Mouse (Mus musculus) left cerebral cortex, adult 18-20 months (tissue): ENCODE measurements around the gene Pde4dip. TPM values are rescaled to one million over a fixed set of nuclear protein-coding genes. Genes with fewer than 3 reads are reported as not detected.
A peak's percentile ranks its signal among the peaks of the same experiment; 100 is the strongest.

ENCODE experiments used
- DNase-seq, 2 experiments: peaks; one replicate each; pipeline ENCODE4 v3.0.0; 2021 to 2022; ENCODE audit warnings: low spot score in 2 of 2, mixed read lengths in 1 of 2
- total RNA-seq, 2 experiments: library from RNA; stranded (reverse); gene quantifications; 2 replicates each; pipeline ENCODE4 v1.2.3; 2021

Gene Pde4dip
- total RNA-seq, 2 experiments from 2014 or later = 207 to 211 TPM

GRCm38 (mm10) chr3:97756283-97757074 lies 132.0 kb downstream of the Pde4dip start:
- no peak for DNase-seq

GRCm38 (mm10) chr3:97755411-97755810 lies 133.1 kb downstream of the Pde4dip start:
- DNase-seq = no peak

- DNase-seq = no peak
These were observed 135.6 kb downstream of the Pde4dip start for GRCm38 (mm10) chr3:97752901-97753300.

GRCm38 (mm10) chr3:97751566-97751965 lies 136.9 kb downstream of the Pde4dip start:
- DNase-seq = no peak

GRCm38 (mm10) chr3:97748789-97749188 lies 139.7 kb downstream of the Pde4dip start:
- DNase-seq = no peak

GRCm38 (mm10) chr3:97742841-97743240 lies 145.7 kb downstream of the Pde4dip start:
- no peak for DNase-seq

GRCm38 (mm10) chr3:97735575-97735974 lies 152.9 kb downstream of the Pde4dip start:
- DNase-seq = no peak

GRCm38 (mm10) chr3:97734259-97734658 lies 154.2 kb downstream of the Pde4dip start:
- DNase-seq = no peak

- peak in 1 of 2 experiments; percentile 49 for DNase-seq
These were observed 155.9 kb downstream of the Pde4dip start for GRCm38 (mm10) chr3:97732622-97733021.

- no peak for DNase-seq
These were observed 157.9 kb downstream of the Pde4dip start for GRCm38 (mm10) chr3:97730624-97731023.

- DNase-seq = no peak
These were observed 158.4 kb downstream of the Pde4dip start for GRCm38 (mm10) chr3:97730131-97730530.

- no peak for DNase-seq
These were observed 160.7 kb downstream of the Pde4dip start for GRCm38 (mm10) chr3:97727801-97728200.

- DNase-seq = no peak
These were observed 169.4 kb downstream of the Pde4dip start for GRCm38 (mm10) chr3:97719116-97719515.

- no peak for DNase-seq
These were observed 172.6 kb downstream of the Pde4dip start for GRCm38 (mm10) chr3:97715922-97716321.

- DNase-seq = no peak
These were observed 177.6 kb downstream of the Pde4dip start for GRCm38 (mm10) chr3:97710881-97711280.

GRCm38 (mm10) chr3:97710134-97710533 lies 178.4 kb downstream of the Pde4dip start:
- DNase-seq = no peak

- DNase-seq = no peak
These were observed 181.9 kb downstream of the Pde4dip start for GRCm38 (mm10) chr3:97706561-97706960.

GRCm38 (mm10) chr3:97705508-97705907 lies 183.0 kb downstream of the Pde4dip start:
- DNase-seq = no peak

- DNase-seq = no peak
These were observed 185.9 kb downstream of the Pde4dip start for GRCm38 (mm10) chr3:97702448-97703080.

GRCm38 (mm10) chr3:97701198-97701597 lies 187.3 kb downstream of the Pde4dip start:
- no peak for DNase-seq

- no peak for DNase-seq
These were observed 189.4 kb downstream of the Pde4dip start for GRCm38 (mm10) chr3:97699061-97699460.

- DNase-seq = no peak
These were observed 191.2 kb downstream of the Pde4dip start for GRCm38 (mm10) chr3:97697291-97697690.

- DNase-seq = no peak
These were observed 191.6 kb downstream of the Pde4dip start for GRCm38 (mm10) chr3:97696866-97697265.
